Mouse (Mus musculus) ovary, postnatal 36 days (tissue): ENCODE results near the gene Spire2.

Source experiments
- DNase-seq: peaks from one replicate; pipeline ENCODE4 v3.0.0; 2022; ENCODE audit warnings: low spot score, mixed read lengths

Spire2 gene

GRCm38 (mm10) chr8:123416944-123417555 is 84.5 kb downstream of the Spire2 start:
- DNase-seq, result no peak
